Mouse (Mus musculus) megakaryocyte-erythroid progenitor cell, adult 5 weeks (primary cell): ENCODE measurements around the gene Gm20834. TPM values are rescaled to one million over a fixed set of nuclear protein-coding genes. Genes with fewer than 3 reads are reported as not detected.

ENCODE experiments used
- polyA plus RNA-seq: library from polyadenylated mRNA; stranded (reverse); fragments of >175 nt; gene quantifications from 2 replicates; pipeline ENCODE4 v1.2.3, GENCODE M21; 2012

Gene Gm20834
- polyA plus RNA-seq, result not detected in 2 replicates

DNA sequence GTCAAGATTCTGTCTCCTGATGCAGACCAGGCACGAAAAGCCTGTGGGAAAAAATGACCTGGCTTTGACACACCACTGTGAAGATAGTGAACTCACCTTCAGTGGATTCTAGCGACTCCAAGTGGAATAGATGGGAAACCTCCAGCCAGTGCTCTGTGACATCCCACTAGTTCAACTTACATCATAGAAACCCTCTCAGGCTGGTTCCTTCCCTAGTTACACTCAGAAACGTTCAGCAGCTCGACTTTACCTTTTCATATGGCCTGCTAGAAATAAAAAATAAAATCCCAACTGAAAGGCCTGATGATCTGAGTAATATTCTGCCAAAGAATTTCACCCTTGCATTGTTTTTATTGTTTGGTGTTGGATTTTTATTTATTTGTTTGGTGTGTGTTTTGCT is at the start of gene Gm20834:
Gm20834 (minus strand) TSS at position 101 of the 400 bp plus-strand sequence.

Other genes starting within 250 kb of the Gm20834 start
- not detected in 2 replicates for gene Gm21310, start 177.4 kb downstream of the Gm20834 start, polyA plus RNA-seq
- not detected in 2 replicates for gene Gm28510, start 88.1 kb upstream of the Gm20834 start, polyA plus RNA-seq
- not detected in 2 replicates for gene Gm20737, start 211.5 kb upstream of the Gm20834 start, polyA plus RNA-seq
- not detected in 2 replicates for gene Gm21775, start 228.9 kb upstream of the Gm20834 start, polyA plus RNA-seq